Mouse (Mus musculus) brain, embryonic 14.5 days (tissue): ENCODE measurements around the gene Gm3250. TPM values are rescaled to one million over a fixed set of nuclear protein-coding genes. Genes with fewer than 3 reads are reported as not detected.
"Not testable (repeated sequence)": the region's sequence is repeated elsewhere in the genome, so short reads cannot be mapped to it uniquely, and the experiment has no call there.

ENCODE experiments used
- DNase-seq: peaks from one replicate; pipeline ENCODE4 v3.0.0-alpha.2; 2011; ENCODE audit warnings: low read depth
- CTCF ChIP-seq: fragments of 200-500 bp; IDR thresholded peaks from 2 replicates; pipeline ENCODE4 v1.5.1; 2012; ENCODE audit warnings: inconsistent platforms, mild to moderate bottlenecking, moderate library complexity, borderline replicate concordance; ENCODE audit not compliant: insufficient read depth, insufficient read length; ENCODE audit errors: extremely low read depth
- POLR2A ChIP-seq: fragments of 200-500 bp; IDR thresholded peaks from 2 replicates; pipeline ENCODE4 v1.6.1; 2012; ENCODE audit warnings: mild to moderate bottlenecking, inconsistent platforms, borderline replicate concordance; ENCODE audit not compliant: poor library complexity, insufficient read depth, insufficient read length, severe bottlenecking; ENCODE audit errors: extremely low read depth
- polyA plus RNA-seq: library from polyadenylated mRNA; depleted of rRNA; stranded (reverse); fragments of >200 nt; gene quantifications from 2 replicates; pipeline ENCODE4 v1.2.3, GENCODE M21; 2012; rRNA removed

The Gm3250 gene
- polyA plus RNA-seq, 1 experiment, result not detected

DNA sequence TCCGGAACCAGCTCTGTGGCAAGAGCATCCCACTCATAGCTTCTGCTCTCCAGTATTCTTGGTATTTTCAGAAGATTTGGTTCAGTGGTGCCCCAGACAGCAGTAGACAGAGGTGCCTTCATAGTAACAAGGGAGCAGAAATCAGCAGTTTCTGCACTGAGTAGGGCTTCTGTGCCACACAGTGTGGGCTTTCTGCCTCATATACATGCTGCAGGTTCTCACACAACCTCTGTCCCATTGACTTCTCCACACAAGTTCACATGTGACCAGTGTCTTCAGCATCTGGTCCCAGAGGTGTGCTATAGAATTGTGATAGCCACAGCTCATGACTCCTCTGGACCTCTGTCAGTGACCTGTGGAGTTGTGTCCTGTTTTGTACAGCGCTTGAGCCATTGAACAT, 6.3 kb upstream of the Gm3250 start:
- no peak for TF ChIP-seq CTCF
- no peak for TF ChIP-seq POLR2A
- no peak for DNase-seq

DNA sequence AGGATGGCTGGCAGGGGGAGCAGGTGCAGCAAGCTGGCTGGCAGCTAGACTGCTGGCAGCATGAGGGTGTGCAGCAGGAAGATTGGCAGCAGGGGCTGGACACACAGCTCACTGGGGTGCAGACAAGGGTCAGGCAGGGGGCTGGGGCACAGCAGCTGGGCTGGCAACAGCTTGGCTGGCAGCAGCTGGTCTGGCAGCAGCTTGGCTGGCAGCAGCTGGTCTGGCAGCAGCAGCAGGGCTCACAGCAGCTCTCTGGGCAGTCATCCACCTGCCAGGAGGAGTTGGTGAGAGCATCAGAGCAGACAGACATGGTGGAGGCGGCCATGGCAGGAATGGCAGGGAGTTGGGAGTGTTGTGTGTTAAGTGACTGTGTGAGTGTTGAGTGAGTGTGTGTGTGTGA, 5.5 kb upstream of the Gm3250 start, which contains the start of gene Gm7137:
Gene Gm7137 (minus strand): TSS at position 325 of the 400 bp plus-strand sequence.
- DNase-seq, result peak; percentile 36

DNA sequence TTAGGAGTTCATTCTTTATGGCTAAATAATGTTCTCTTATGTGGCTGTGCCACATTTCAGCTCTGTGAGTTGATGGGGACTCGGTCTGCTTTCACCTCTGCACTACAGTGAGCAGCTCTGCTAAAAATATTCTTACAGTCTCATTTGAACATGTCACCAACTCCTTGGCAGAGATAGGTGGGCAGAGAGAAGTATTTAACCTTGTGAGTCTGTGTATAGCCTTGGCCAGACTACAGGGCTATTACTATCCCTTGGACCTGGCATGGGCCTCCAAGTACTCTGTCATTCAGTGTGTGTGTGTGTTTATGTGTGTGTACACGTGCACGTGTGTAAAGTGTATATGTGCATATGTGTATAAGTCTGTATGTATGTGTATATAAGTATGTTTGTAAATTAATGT, 1.1 kb upstream of the Gm3250 start:
- DNase-seq, result not testable (repeated sequence)

DNA sequence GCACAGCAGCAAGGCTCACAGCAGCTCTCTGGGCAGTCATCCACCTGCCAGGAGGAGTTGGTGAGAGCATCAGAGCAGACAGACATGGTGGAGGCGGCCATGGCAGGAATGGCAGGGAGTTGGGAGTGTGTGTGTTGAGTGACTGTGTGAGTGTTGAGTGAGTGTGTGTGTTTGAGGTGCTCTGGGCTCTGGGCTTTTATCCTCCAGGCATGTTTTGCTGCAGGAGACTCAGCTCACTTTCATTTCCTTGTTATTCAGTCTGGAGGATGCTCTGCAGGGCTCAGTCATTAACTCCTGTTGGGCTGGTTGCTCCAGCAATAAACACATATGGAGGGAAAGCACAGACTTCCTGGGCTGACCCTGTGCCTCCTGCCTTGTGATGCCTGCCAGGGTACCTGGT, 5.5 kb downstream of the Gm3250 start, which contains the start of gene Gm7138:
Gene Gm7138 (minus strand): TSS at position 101 of the 400 bp plus-strand sequence.
- DNase-seq, result not testable (repeated sequence)

- not testable (repeated sequence) for DNase-seq
Measured at GRCm38 (mm10) chr10:77772142-77772541, 10.2 kb downstream of the Gm3250 start.

- not testable (repeated sequence) for DNase-seq
Measured at GRCm38 (mm10) chr10:77771225-77771624, 11.1 kb downstream of the Gm3250 start, which contains the start of gene Gm3238. Gene Gm3238 (minus strand): TSS chr10:77771325.

GRCm38 (mm10) chr10:77769727-77770126, 12.6 kb downstream of the Gm3250 start:
- TF ChIP-seq CTCF, result no peak
- TF ChIP-seq POLR2A, result no peak
- DNase-seq, result no peak

DNA sequence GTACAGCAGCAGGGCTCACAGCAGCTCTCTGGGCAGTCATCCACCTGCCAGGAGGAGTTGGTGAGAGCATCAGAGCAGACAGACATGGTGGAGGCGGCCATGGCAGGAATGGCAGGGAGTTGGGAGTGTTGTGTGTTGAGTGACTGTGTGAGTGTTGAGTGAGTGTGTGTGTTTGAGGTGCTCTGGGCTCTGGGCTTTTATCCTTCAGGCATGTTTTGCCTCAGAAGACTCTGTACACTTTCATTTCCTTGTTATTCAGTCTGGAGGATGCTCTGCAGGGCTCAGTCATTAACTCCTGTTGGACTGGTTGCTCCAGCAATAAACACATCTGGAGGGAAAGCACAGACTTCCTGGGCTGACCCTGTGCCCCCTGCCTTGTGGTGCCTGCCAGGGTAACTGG, 22.8 kb downstream of the Gm3250 start, which contains the start of gene Gm3233:
Gene Gm3233 (minus strand): TSS at position 101 of the 400 bp plus-strand sequence.
- not testable (repeated sequence) for DNase-seq

GRCm38 (mm10) chr10:77753448-77753847, 28.9 kb downstream of the Gm3250 start:
- DNase-seq, result no peak
- TF ChIP-seq POLR2A (no peak), CTCF (no peak)

DNA sequence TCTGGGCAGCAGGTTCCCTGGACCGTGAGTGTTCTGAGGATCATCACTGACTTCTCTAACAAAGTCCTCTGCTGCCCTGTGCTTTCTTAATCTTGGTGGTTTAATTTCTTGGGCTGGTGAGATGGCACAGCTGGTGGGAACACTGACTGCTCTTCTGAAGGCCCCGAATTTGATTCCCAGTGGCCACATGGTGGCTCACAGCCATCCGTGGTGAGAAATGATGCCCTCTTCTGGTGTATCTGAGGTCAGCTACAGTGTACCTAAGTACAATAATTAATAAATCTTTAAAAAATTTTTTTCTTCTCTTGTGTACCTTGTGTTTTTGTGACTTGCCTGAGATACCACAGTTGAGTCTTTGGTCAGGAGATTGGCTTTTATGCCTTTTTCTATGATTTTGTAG, 30.0 kb downstream of the Gm3250 start:
- not testable (repeated sequence) for DNase-seq

DNA sequence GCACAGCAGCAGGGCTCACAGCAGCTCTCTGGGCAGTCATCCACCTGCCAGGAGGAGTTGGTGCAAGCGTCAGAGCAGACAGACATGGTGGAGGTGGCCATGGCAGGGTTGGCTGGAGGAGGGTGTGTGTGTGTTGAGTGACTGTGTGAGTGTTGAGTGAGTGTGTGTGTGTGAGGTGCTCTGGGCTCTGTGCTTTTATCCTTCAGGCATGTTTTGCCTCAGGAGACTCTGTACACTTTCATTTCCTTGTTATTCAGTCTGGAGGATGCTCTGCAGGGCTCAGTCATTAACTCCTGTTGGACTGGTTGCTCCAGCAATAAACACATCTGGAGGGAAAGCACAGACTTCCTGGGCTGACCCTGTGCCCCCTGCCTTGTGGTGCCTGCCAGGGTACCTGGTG, 31.1 kb downstream of the Gm3250 start, which contains the start of gene Gm9736:
Gene Gm9736 (minus strand): TSS at position 101 of the 400 bp plus-strand sequence.
- DNase-seq, result not testable (repeated sequence)

DNA sequence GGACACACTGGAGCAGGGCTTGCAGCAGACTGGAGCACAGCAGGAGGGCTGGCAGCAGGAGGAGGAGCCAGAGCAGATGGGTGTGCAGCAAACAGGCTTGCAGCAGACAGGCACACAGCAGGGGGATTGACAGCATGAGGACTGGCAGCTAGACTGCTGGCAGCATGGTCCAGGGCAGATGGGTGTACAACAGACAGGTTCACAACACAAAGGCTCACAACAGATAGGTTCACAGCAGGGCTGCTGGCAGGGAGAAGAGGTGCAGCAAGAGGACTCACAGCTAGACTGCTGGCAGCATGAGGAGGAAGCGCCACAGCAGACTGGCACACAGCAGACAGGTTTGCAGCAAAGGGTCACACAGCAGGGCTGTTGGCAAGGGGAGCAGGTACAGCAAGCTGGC, 31.7 kb downstream of the Gm3250 start:
- DNase-seq, result peak; percentile 18

DNA sequence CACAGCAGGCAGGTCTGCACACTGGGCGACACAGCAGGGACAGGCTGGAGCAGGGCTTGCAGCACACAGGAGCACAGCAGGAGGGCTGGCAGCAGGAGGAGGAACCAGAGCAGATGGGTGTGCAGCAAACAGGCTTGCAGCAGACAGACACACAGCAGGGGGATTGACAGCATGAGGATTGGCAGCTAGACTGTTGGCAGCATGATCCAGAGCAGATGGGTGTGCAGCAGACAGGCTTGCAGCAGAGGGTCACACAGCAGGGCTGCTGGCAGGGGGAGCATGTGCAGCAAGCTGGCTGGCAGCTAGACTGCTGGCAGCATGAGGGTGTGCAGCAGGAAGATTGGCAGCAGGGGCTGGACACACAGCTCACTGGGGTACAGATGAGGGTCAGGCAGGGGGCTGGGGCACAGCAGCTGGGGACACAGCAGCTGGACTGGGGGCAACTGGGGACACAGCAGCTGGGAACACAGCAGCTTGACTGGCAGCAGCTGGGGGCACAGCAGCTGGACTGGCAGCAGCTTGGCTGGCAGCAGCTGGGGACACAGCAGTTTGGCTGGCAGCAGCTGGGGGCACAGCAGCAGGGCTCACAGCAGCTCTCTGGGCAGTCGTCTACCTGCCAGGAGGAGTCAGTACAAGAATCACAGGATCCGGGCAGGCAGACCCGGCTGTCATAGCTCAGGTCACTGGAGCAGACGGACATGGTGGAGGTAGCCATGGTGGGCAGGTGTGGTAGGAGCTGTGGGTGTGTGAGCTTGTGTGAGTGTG, 40.2 kb downstream of the Gm3250 start, which contains the start of gene Gm18596:
Gene Gm18596 (minus strand): TSS at position 715 of the 765 bp plus-strand sequence.
- DNase-seq, result peak; percentile 56

- no peak for DNase-seq
- TF ChIP-seq POLR2A (no peak), CTCF (no peak)
Measured at GRCm38 (mm10) chr10:77738929-77739328, 43.4 kb downstream of the Gm3250 start.

DNA sequence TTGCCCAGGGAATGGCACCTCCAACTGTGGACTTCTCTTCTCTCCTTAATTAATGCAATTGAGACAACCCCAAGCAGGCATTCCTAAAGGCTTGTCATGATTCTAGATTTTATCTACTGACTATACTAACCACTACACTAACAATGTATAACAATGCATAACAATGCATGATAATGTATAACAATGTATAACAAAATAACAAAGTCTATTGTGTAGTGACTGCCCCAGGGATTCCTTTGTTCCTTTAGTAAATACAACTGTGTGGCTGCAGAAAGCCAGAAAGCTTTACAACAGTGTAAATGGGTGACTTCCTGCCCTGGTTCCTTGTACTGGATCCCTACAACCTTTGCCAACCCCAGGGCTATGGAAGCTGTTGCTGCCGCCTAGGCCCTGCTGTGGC, 46.4 kb downstream of the Gm3250 start:
- no peak for DNase-seq
- TF ChIP-seq POLR2A (no peak), CTCF (no peak)

Other genes starting within 250 kb of the Gm3250 start
- gene Pttg1ip, start 200.8 kb downstream of the Gm3250 start, polyA plus RNA-seq, result 70.0 and 74.8 TPM in 2 replicates
- gene Sumo3, start 176.4 kb downstream of the Gm3250 start, polyA plus RNA-seq, result 368 and 420 TPM in 2 replicates
- gene Gm49325, start 176.3 kb downstream of the Gm3250 start, polyA plus RNA-seq, result not detected in 2 replicates
- gene Ube2g2, start 160.3 kb downstream of the Gm3250 start, polyA plus RNA-seq, result 56.9 and 57.7 TPM in 2 replicates
- gene Tspear, start 96.0 kb downstream of the Gm3250 start, polyA plus RNA-seq, result 1.5 and 1.6 TPM in 2 replicates
- not detected in 2 replicates for gene Gm19402, start 91.8 kb downstream of the Gm3250 start, polyA plus RNA-seq
- gene Gm9508, start 85.3 kb downstream of the Gm3250 start, polyA plus RNA-seq, result not detected in 2 replicates
- gene Gm10272, start 75.9 kb downstream of the Gm3250 start, polyA plus RNA-seq, result not detected in 2 replicates
- gene Gm10024, start 71.1 kb downstream of the Gm3250 start, polyA plus RNA-seq, result not detected in 2 replicates
- not detected in 2 replicates for gene Gm10142, start 66.7 kb downstream of the Gm3250 start, polyA plus RNA-seq
- gene Krtap12-1, start 61.9 kb downstream of the Gm3250 start, polyA plus RNA-seq, result not detected in 2 replicates
- not detected in 2 replicates for gene Gm10100, start 56.1 kb downstream of the Gm3250 start, polyA plus RNA-seq
- not detected in 2 replicates for gene Gm18596, start 39.9 kb downstream of the Gm3250 start, polyA plus RNA-seq
- gene Gm9736, start 31.2 kb downstream of the Gm3250 start, polyA plus RNA-seq, result not detected in 2 replicates
- not detected in 2 replicates for gene Gm3233, start 22.9 kb downstream of the Gm3250 start, polyA plus RNA-seq
- gene Gm3238, start 11.2 kb downstream of the Gm3250 start, polyA plus RNA-seq, result not detected in 2 replicates
- gene Gm7138, start 5.6 kb downstream of the Gm3250 start, polyA plus RNA-seq, result not detected in 2 replicates
- not detected in 2 replicates for gene Gm7137, start 5.7 kb upstream of the Gm3250 start, polyA plus RNA-seq
- not detected in 2 replicates for gene Gm9639, start 12.5 kb upstream of the Gm3250 start, polyA plus RNA-seq
- gene Gm19668, start 16.6 kb upstream of the Gm3250 start, polyA plus RNA-seq, result not detected in 2 replicates
- not detected in 2 replicates for gene Gm9507, start 29.3 kb upstream of the Gm3250 start, polyA plus RNA-seq
- 0.14 TPM in 1 of 2 replicates, not detected in the other for gene Gm2696, start 32.1 kb upstream of the Gm3250 start, polyA plus RNA-seq
- gene Krtap10-4, start 44.6 kb upstream of the Gm3250 start, polyA plus RNA-seq, result not detected in 2 replicates
- not detected in 2 replicates for gene Krtap10-10, start 53.4 kb upstream of the Gm3250 start, polyA plus RNA-seq
- not detected in 2 replicates for gene Gm36176, start 64.3 kb upstream of the Gm3250 start, polyA plus RNA-seq
- 0.10 TPM in 1 of 2 replicates, not detected in the other for gene Gm10318, start 70.3 kb upstream of the Gm3250 start, polyA plus RNA-seq
- not detected in 2 replicates for gene Gm3285, start 79.4 kb upstream of the Gm3250 start, polyA plus RNA-seq
- 9.5 and 15.3 TPM in 2 replicates for gene Lrrc3, start 120.0 kb upstream of the Gm3250 start, polyA plus RNA-seq
- gene Trpm2, start 188.0 kb upstream of the Gm3250 start, polyA plus RNA-seq, result 6.3 and 6.5 TPM in 2 replicates
- gene 1810043G02Rik, start 196.0 kb upstream of the Gm3250 start, polyA plus RNA-seq, result 54.5 and 68.2 TPM in 2 replicates
- gene Pfkl, start 227.5 kb upstream of the Gm3250 start, polyA plus RNA-seq, result 146 and 161 TPM in 2 replicates